Mouse (Mus musculus) stomach, embryonic 16.5 days (tissue): ENCODE data around the gene Cdc73. TPM values are rescaled to one million over a fixed set of nuclear protein-coding genes. Genes with fewer than 3 reads are reported as not detected.

Experiments used
- ATAC-seq: fragments of 200-750 bp; cut with Nextera tagmentation; 2 replicates; pipeline ENCODE4 v1.8.0; 2017; ENCODE audit warnings: moderate number of reproducible peaks, moderate TSS enrichment; ENCODE audit not compliant: insufficient read depth, low FRiP score
- H3K27ac ChIP-seq: fragments of 300-500 bp; sonication (generic); 2 replicates; pipeline ENCODE4 v1.5.1; 2014; ENCODE audit warnings: low read length
- H3K27me3 ChIP-seq: fragments of 300-500 bp; sonication (generic); 2 replicates; pipeline ENCODE4 v1.6.1; 2014; ENCODE audit warnings: low read length, control low read depth, mixed read lengths; ENCODE audit not compliant: control insufficient read depth, insufficient read depth
- H3K36me3 ChIP-seq: fragments of 300-500 bp; sonication (generic); 2 replicates; pipeline ENCODE4 v1.6.1; 2014; ENCODE audit warnings: low read length; ENCODE audit not compliant: control insufficient read depth, insufficient read depth
- H3K4me1 ChIP-seq: fragments of 300-500 bp; sonication (generic); 2 replicates; pipeline ENCODE4 v1.6.1; 2014; ENCODE audit warnings: low read length, control low read depth, mixed read lengths; ENCODE audit not compliant: control insufficient read depth, insufficient read depth
- H3K4me2 ChIP-seq: fragments of 300-500 bp; sonication (generic); 2 replicates; pipeline ENCODE4 v1.6.1; 2014; ENCODE audit warnings: low read depth, low read length, mixed read lengths
- H3K4me3 ChIP-seq: fragments of 300-500 bp; sonication (generic); replicated peaks from 2 replicates; pipeline ENCODE4 v1.5.1; 2014; ENCODE audit warnings: mild to moderate bottlenecking, low read length
- H3K9ac ChIP-seq: fragments of 300-500 bp; sonication (generic); 2 replicates; pipeline ENCODE4 v1.6.1; 2014; ENCODE audit warnings: low read length
- H3K9me3 ChIP-seq: fragments of 300-500 bp; sonication (generic); replicated peaks from 2 replicates; pipeline ENCODE4 v1.6.1; 2016; ENCODE audit warnings: low read length, control low read depth; ENCODE audit not compliant: control insufficient read depth
- WGBS: fragments of 180-500 bp; shearing (Covaris S2); extraction: QIAGEN DNeasy Blood & Tissue Kit; methylation state at CpG from one replicate; pipeline ENCODE4 v1.1.7; 2014; 5-methylcytosine and 5-hydroxymethylcytosine counted together
- polyA plus RNA-seq: library from polyadenylated mRNA; unstranded; fragments of >200 nt; fragmentation: Nextera tagmentation; extraction: Ambion mirVana; gene quantifications from 2 replicates; pipeline ENCODE4 v1.2.1, GENCODE M21; 2015

Cdc73 gene
- 7.3 and 11.4 TPM in 2 replicates for polyA plus RNA-seq

- ATAC-seq = peak; percentile 99
- Histone ChIP-seq H3K9ac (peak within 1 kb of the TSS; percentile 95), H3K4me2 (peak within 1 kb of the TSS; percentile 76), H3K4me3 (peak within 1 kb of the TSS; percentile 88), H3K27me3 (no peaks in the 10 kb centered on the region), H3K9me3 (no peaks in the 10 kb centered on the region), H3K4me1 (peaks cover 3% of the 10 kb centered on the region), H3K36me3 (peaks cover 4% of the 10 kb centered on the region; the same call in 1 of the 2 replicates), H3K27ac (peak within 1 kb of the TSS; percentile 90)
- under 1% methylated on average over 57 of the region's 74 CpGs for WGBS
Observed at GRCm38 (mm10) chr1:143702741-143703262, at the start of gene Cdc73. TSS of gene Cdc73 (minus strand) at chr1:143702893.

- no peak for ATAC-seq
- 87% methylated on average over 10 of the region's 10 CpGs for WGBS
- Histone ChIP-seq H3K27me3 (no peaks in the 10 kb centered on the region), H3K9me3 (no peaks in the 10 kb centered on the region), H3K4me1 (no peaks in the 10 kb centered on the region), H3K4me2 (no peak overlapping the region), H3K36me3 (0 out of 2 replicates have a peak, but pooled peaks cover 6% of the 10 kb centered on the region), H3K4me3 (no peak overlapping the region), H3K27ac (no peak overlapping the region), H3K9ac (no peak overlapping the region)
Observed at GRCm38 (mm10) chr1:143745871-143746270, 43.2 kb upstream of the Cdc73 start.

GRCm38 (mm10) chr1:143742186-143742585 is 39.5 kb upstream of the Cdc73 start:
- Histone ChIP-seq H3K9me3 (no peaks in the 10 kb centered on the region), H3K27me3 (no peaks in the 10 kb centered on the region), H3K4me2 (no peak overlapping the region), H3K36me3 (0 out of 2 replicates have a peak, but pooled peaks cover 6% of the 10 kb centered on the region), H3K4me1 (peaks cover 6% of the 10 kb centered on the region), H3K9ac (no peak overlapping the region), H3K4me3 (no peak overlapping the region), H3K27ac (no peak overlapping the region)
- no peak for ATAC-seq
- WGBS = 91% methylated on average over 6 of the region's 6 CpGs

GRCm38 (mm10) chr1:143741331-143741730 is 38.6 kb upstream of the Cdc73 start:
- no peak overlapping the region for H3K9ac ChIP-seq
- H3K4me3 ChIP-seq = no peak overlapping the region
- no peak for ATAC-seq
- peaks cover 6% of the 10 kb centered on the region for H3K4me1 ChIP-seq
- 86% methylated on average over 5 of the region's 5 CpGs for WGBS
- no peak overlapping the region for H3K27ac ChIP-seq
- no peaks in the 10 kb centered on the region for H3K9me3 ChIP-seq
- H3K4me2 ChIP-seq = no peak overlapping the region
- H3K36me3 ChIP-seq = 0 out of 2 replicates have a peak, but pooled peaks cover 6% of the 10 kb centered on the region
- H3K27me3 ChIP-seq = no peaks in the 10 kb centered on the region

GRCm38 (mm10) chr1:143740581-143740980 is 37.9 kb upstream of the Cdc73 start:
- no peaks in the 10 kb centered on the region for H3K9me3 ChIP-seq
- ATAC-seq = no peak
- H3K27me3 ChIP-seq = no peaks in the 10 kb centered on the region
- H3K4me3 ChIP-seq = no peak overlapping the region
- 90% methylated on average over 10 of the region's 10 CpGs for WGBS
- no peak overlapping the region for H3K27ac ChIP-seq
- H3K36me3 ChIP-seq = 0 out of 2 replicates have a peak, but pooled peaks cover 6% of the 10 kb centered on the region
- H3K9ac ChIP-seq = no peak overlapping the region
- peaks cover 6% of the 10 kb centered on the region for H3K4me1 ChIP-seq
- peak overlapping the region; percentile 96; the same call in 1 of the 2 replicates for H3K4me2 ChIP-seq

- Histone ChIP-seq H3K27me3 (no peaks in the 10 kb centered on the region), H3K9me3 (no peaks in the 10 kb centered on the region), H3K27ac (peak overlapping the region; percentile 84), H3K4me2 (peak overlapping the region; percentile 96), H3K4me1 (peaks cover 6% of the 10 kb centered on the region), H3K36me3 (0 out of 2 replicates have a peak, but pooled peaks cover 6% of the 10 kb centered on the region), H3K9ac (peak overlapping the region; percentile 84), H3K4me3 (peak overlapping the region; percentile 89)
- ATAC-seq = peak; percentile 96
- under 1% methylated on average over 70 of the region's 71 CpGs for WGBS
Observed at GRCm38 (mm10) chr1:143739361-143740350, 37.0 kb upstream of the Cdc73 start.

GRCm38 (mm10) chr1:143738811-143739210 is 36.1 kb upstream of the Cdc73 start:
- Histone ChIP-seq H3K9me3 (no peaks in the 10 kb centered on the region), H3K4me1 (peaks cover 6% of the 10 kb centered on the region), H3K36me3 (0 out of 2 replicates have a peak, but pooled peaks cover 6% of the 10 kb centered on the region), H3K27me3 (no peaks in the 10 kb centered on the region), H3K4me3 (peak overlapping the region; percentile 89), H3K9ac (peak overlapping the region; percentile 84), H3K27ac (peak overlapping the region; percentile 62; the same call in 1 of the 2 replicates), H3K4me2 (peak overlapping the region; percentile 96)
- no peak for ATAC-seq
- WGBS = 13% methylated on average over 10 of the region's 11 CpGs

- Histone ChIP-seq H3K9me3 (no peaks in the 10 kb centered on the region), H3K36me3 (no peaks in the 10 kb centered on the region), H3K27me3 (no peaks in the 10 kb centered on the region), H3K9ac (no peak overlapping the region), H3K27ac (no peak overlapping the region), H3K4me3 (no peak overlapping the region), H3K4me1 (no peaks in the 10 kb centered on the region), H3K4me2 (no peak overlapping the region)
- WGBS = 73% methylated on average over 5 of the region's 5 CpGs
- ATAC-seq = no peak
Observed at GRCm38 (mm10) chr1:143733914-143734410, 31.3 kb upstream of the Cdc73 start.

GRCm38 (mm10) chr1:143731691-143732090 is 29.0 kb upstream of the Cdc73 start:
- no peaks in the 10 kb centered on the region for H3K4me1 ChIP-seq
- H3K36me3 ChIP-seq = no peaks in the 10 kb centered on the region
- no peak overlapping the region for H3K9ac ChIP-seq
- WGBS = 66% methylated on average over 4 of the region's 4 CpGs
- no peaks in the 10 kb centered on the region for H3K27me3 ChIP-seq
- H3K27ac ChIP-seq = no peak overlapping the region
- H3K9me3 ChIP-seq = no peaks in the 10 kb centered on the region
- no peak for ATAC-seq
- H3K4me3 ChIP-seq = no peak overlapping the region
- H3K4me2 ChIP-seq = no peak overlapping the region
